Mouse (Mus musculus): ENCODE results near the gene Fst.

Gene Fst

GRCm38 (mm10) chr13:114458886-114459700 lies at the start of gene Fst:
Fst (minus strand) TSS chr13:114458951.
- DNase-seq (ENCODE audit: low read depth), result no peak

GRCm38 (mm10) chr13:114493826-114494225 lies 35.1 kb upstream of the Fst start:
- DNase-seq (ENCODE audit: low read depth), result no peak

GRCm38 (mm10) chr13:114488178-114488577 lies 29.4 kb upstream of the Fst start:
- no peak for DNase-seq (ENCODE audit: low read depth)

GRCm38 (mm10) chr13:114478329-114478728 lies 19.6 kb upstream of the Fst start:
- no peak for DNase-seq (ENCODE audit: low read depth)

- DNase-seq (ENCODE audit: low read depth), result no peak
Observed at GRCm38 (mm10) chr13:114469945-114470344, 11.2 kb upstream of the Fst start.

GRCm38 (mm10) chr13:114466269-114466919 lies 7.6 kb upstream of the Fst start:
- no peak for DNase-seq (ENCODE audit: low read depth)

- no peak for DNase-seq (ENCODE audit: low read depth)
Observed at GRCm38 (mm10) chr13:114465387-114465786, 6.6 kb upstream of the Fst start.

GRCm38 (mm10) chr13:114464824-114465223 lies 6.1 kb upstream of the Fst start:
- DNase-seq (ENCODE audit: low read depth), result no peak

- no peak for DNase-seq (ENCODE audit: low read depth)
Observed at GRCm38 (mm10) chr13:114462548-114463408, 4.0 kb upstream of the Fst start.

GRCm38 (mm10) chr13:114460306-114460892 lies 1.6 kb upstream of the Fst start:
- no peak for DNase-seq (ENCODE audit: low read depth)

- no peak for DNase-seq (ENCODE audit: low read depth)
Observed at GRCm38 (mm10) chr13:114459701-114460160, 980 bp upstream of the Fst start.

- DNase-seq (ENCODE audit: low read depth), result no peak
Observed at GRCm38 (mm10) chr13:114458291-114458885, 363 bp downstream of the Fst start.

GRCm38 (mm10) chr13:114457567-114458120 lies 1.1 kb downstream of the Fst start:
- no peak for DNase-seq (ENCODE audit: low read depth)

- no peak for DNase-seq (ENCODE audit: low read depth)
Observed at GRCm38 (mm10) chr13:114456766-114457566, 1.8 kb downstream of the Fst start.

GRCm38 (mm10) chr13:114456224-114456623 lies 2.5 kb downstream of the Fst start:
- no peak for DNase-seq (ENCODE audit: low read depth)

- no peak for DNase-seq (ENCODE audit: low read depth)
Observed at GRCm38 (mm10) chr13:114455788-114456187, 3.0 kb downstream of the Fst start.

- no peak for DNase-seq (ENCODE audit: low read depth)
Observed at GRCm38 (mm10) chr13:114447213-114447612, 11.5 kb downstream of the Fst start.

GRCm38 (mm10) chr13:114432491-114432890 lies 26.3 kb downstream of the Fst start:
- DNase-seq (ENCODE audit: low read depth), result no peak

GRCm38 (mm10) chr13:114425230-114425629 lies 33.5 kb downstream of the Fst start:
- DNase-seq (ENCODE audit: low read depth), result no peak

GRCm38 (mm10) chr13:114420235-114420634 lies 38.5 kb downstream of the Fst start:
- DNase-seq (ENCODE audit: low read depth), result no peak

Measured in c-Kit-positive CD71-negative TER-119-negative erythroid progenitor cells, embryonic 14.5 days (primary cell).